Mouse (Mus musculus): ENCODE results near the gene Trpm4. TPM values are rescaled to one million over a fixed set of nuclear protein-coding genes. Genes with fewer than 3 reads are reported as not detected.

Gene Trpm4
- total RNA-seq, 2 experiments from 2014 or later = 14.8 to 15.5 TPM

GRCm38 (mm10) chr7:45315182-45315701, 18.3 kb downstream of the Trpm4 start:
- peak; percentile 40 to 60 for DNase-seq (ENCODE audit: low spot score in 2 of 2)

GRCm38 (mm10) chr7:45313495-45313894, 20.1 kb downstream of the Trpm4 start:
- DNase-seq (ENCODE audit: low spot score in 2 of 2) = no peak

GRCm38 (mm10) chr7:45312686-45313453, 20.7 kb downstream of the Trpm4 start:
- DNase-seq (ENCODE audit: low spot score in 2 of 2) = no peak

- DNase-seq (ENCODE audit: low spot score in 2 of 2) = no peak
These were observed 21.6 kb downstream of the Trpm4 start for GRCm38 (mm10) chr7:45312023-45312422.

GRCm38 (mm10) chr7:45309455-45309854, 24.1 kb downstream of the Trpm4 start:
- DNase-seq (ENCODE audit: low spot score in 2 of 2) = peak in 1 of 2 experiments; percentile 58

GRCm38 (mm10) chr7:45308551-45309240, 24.9 kb downstream of the Trpm4 start:
- DNase-seq (ENCODE audit: low spot score in 2 of 2) = no peak

GRCm38 (mm10) chr7:45305275-45305674, 28.3 kb downstream of the Trpm4 start:
- peak; percentile 56 to 60 for DNase-seq (ENCODE audit: low spot score in 2 of 2)

- no peak for DNase-seq (ENCODE audit: low spot score in 2 of 2)
These were observed 28.7 kb downstream of the Trpm4 start for GRCm38 (mm10) chr7:45304869-45305268.

GRCm38 (mm10) chr7:45302626-45303025, 31.0 kb downstream of the Trpm4 start:
- peak; percentile 19 to 39 for DNase-seq (ENCODE audit: low spot score in 2 of 2)

GRCm38 (mm10) chr7:45300270-45300669, 33.3 kb downstream of the Trpm4 start:
- DNase-seq (ENCODE audit: low spot score in 2 of 2) = peak; percentile 76 to 82

GRCm38 (mm10) chr7:45299752-45300151, 33.8 kb downstream of the Trpm4 start:
- DNase-seq (ENCODE audit: low spot score in 2 of 2) = peak; percentile 77 to 83

GRCm38 (mm10) chr7:45297563-45297962, 36.0 kb downstream of the Trpm4 start:
- DNase-seq (ENCODE audit: low spot score in 2 of 2) = no peak

- DNase-seq (ENCODE audit: low spot score in 2 of 2) = no peak
These were observed 37.0 kb downstream of the Trpm4 start for GRCm38 (mm10) chr7:45296626-45297025.

GRCm38 (mm10) chr7:45286486-45286885, 47.1 kb downstream of the Trpm4 start:
- no peak for DNase-seq (ENCODE audit: low spot score in 2 of 2)

- peak; percentile 48 to 76 for DNase-seq (ENCODE audit: low spot score in 2 of 2)
These were observed 56.3 kb downstream of the Trpm4 start, which contains the start of gene Slc6a21 for GRCm38 (mm10) chr7:45277136-45277760. Gene Slc6a21, plus strand, starts transcription at chr7:45277513.

GRCm38 (mm10) chr7:45273672-45274071, 59.9 kb downstream of the Trpm4 start:
- DNase-seq (ENCODE audit: low spot score in 2 of 2) = no peak

GRCm38 (mm10) chr7:45272786-45273412, 60.7 kb downstream of the Trpm4 start:
- DNase-seq (ENCODE audit: low spot score in 2 of 2) = no peak

- no peak for DNase-seq (ENCODE audit: low spot score in 2 of 2)
These were observed 68.1 kb downstream of the Trpm4 start for GRCm38 (mm10) chr7:45265518-45265917.

- no peak for DNase-seq (ENCODE audit: low spot score in 2 of 2)
These were observed 69.2 kb downstream of the Trpm4 start for GRCm38 (mm10) chr7:45264348-45264747.

- no peak for DNase-seq (ENCODE audit: low spot score in 2 of 2)
These were observed 70.5 kb downstream of the Trpm4 start for GRCm38 (mm10) chr7:45263006-45263607.

GRCm38 (mm10) chr7:45262266-45262665, 71.3 kb downstream of the Trpm4 start:
- DNase-seq (ENCODE audit: low spot score in 2 of 2) = no peak

All from layer of hippocampus, postnatal 14 days (tissue).